Mouse (Mus musculus) layer of hippocampus, adult 9-10 months (tissue): ENCODE measurements around the gene Gm28434.

Experiments
- DNase-seq: peaks from one replicate; pipeline ENCODE4 v3.0.0; 2022; ENCODE audit warnings: low spot score

The Gm28434 gene

GRCm38 (mm10) chr5:87969201-87969600, at the start of gene Gm28434, which contains the start of gene 2310003L06Rik:
Gene Gm28434, plus strand, starts transcription at chr5:87969517.
Gene 2310003L06Rik, plus strand, starts transcription at chr5:87969459.
- DNase-seq: no peak

GRCm38 (mm10) chr5:87925372-87925771, 43.9 kb upstream of the Gm28434 start, which contains the start of gene Csn3:
Gene Csn3, plus strand, starts transcription at chr5:87925579.
- DNase-seq: no peak

GRCm38 (mm10) chr5:87931603-87932002, 37.7 kb upstream of the Gm28434 start:
- DNase-seq: no peak

GRCm38 (mm10) chr5:87940752-87941151, 28.6 kb upstream of the Gm28434 start:
- peak; percentile 37 for DNase-seq

GRCm38 (mm10) chr5:87942515-87942914, 26.8 kb upstream of the Gm28434 start:
- DNase-seq: no peak

GRCm38 (mm10) chr5:87951836-87952235, 17.5 kb upstream of the Gm28434 start:
- DNase-seq: no peak

GRCm38 (mm10) chr5:87979139-87979538, 9.8 kb downstream of the Gm28434 start, which contains the start of gene Cabs1:
Gene Cabs1, plus strand, starts transcription at chr5:87979439.
- DNase-seq: no peak

- no peak for DNase-seq
Observed at GRCm38 (mm10) chr5:87982468-87983214, 13.3 kb downstream of the Gm28434 start.

GRCm38 (mm10) chr5:88002249-88002648, 32.9 kb downstream of the Gm28434 start, which contains the start of gene Smr3a:
Gene Smr3a, plus strand, starts transcription at chr5:88002549.
- DNase-seq: no peak

- DNase-seq: no peak
Observed at GRCm38 (mm10) chr5:88005241-88005640, 35.9 kb downstream of the Gm28434 start.
